Mouse (Mus musculus) gastrocnemius, adult 8-10 months (tissue): ENCODE data around the gene Gm49776. TPM values are rescaled to one million over a fixed set of nuclear protein-coding genes. Genes with fewer than 3 reads are reported as not detected.

Experiments
- DNase-seq, 2 experiments: peaks; one replicate each; pipeline ENCODE4 v3.0.0; 2022; ENCODE audit warnings: low spot score in 2 of 2
- total RNA-seq, 4 experiments: library from RNA; stranded (reverse); gene quantifications; 2 replicates each; pipeline ENCODE4 v1.2.4; 2022

Gene Gm49776
- total RNA-seq, 4 experiments from 2014 or later = not detected

DNA sequence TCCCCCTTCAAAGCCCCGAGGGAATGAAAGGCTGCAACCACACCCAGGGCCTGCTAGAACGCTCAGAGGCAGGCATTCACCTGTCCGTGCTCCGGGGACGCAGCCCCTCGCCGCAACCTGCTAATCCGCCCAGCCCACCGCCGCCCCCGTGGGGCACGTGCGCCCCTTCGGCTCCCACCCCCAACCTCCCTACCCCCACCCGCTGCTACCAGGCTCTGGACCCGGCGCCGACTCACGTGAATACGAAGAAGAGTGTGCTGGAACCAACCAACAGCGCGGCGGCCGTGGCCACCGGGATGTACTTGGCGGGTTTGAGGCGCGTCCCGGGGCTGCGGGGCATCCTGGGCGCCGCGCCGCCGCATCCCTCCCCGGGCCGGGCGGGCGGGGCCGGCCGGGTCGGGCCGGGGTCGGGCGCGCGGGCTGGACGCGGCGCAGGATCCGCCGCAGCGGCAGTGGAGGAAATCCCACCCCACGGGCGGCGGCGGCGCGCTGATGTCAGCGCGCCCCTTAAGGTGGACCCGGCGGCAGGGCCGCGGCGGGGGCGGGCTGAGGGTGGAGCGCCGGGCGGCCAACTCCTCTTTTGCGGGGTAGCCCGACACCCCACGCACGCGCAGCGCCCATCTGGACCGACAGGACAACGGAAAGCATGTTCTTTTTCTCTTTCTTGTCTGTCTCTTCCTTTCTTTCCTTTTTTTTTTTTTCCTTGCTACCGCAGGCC lies 23.3 kb downstream of the Gm49776 start, which contains the start of gene Zdhhc8:
TSS of gene Zdhhc8 (minus strand) at position 466 of the 718 bp plus-strand sequence.
- peak; percentile 59 to 69 for DNase-seq

DNA sequence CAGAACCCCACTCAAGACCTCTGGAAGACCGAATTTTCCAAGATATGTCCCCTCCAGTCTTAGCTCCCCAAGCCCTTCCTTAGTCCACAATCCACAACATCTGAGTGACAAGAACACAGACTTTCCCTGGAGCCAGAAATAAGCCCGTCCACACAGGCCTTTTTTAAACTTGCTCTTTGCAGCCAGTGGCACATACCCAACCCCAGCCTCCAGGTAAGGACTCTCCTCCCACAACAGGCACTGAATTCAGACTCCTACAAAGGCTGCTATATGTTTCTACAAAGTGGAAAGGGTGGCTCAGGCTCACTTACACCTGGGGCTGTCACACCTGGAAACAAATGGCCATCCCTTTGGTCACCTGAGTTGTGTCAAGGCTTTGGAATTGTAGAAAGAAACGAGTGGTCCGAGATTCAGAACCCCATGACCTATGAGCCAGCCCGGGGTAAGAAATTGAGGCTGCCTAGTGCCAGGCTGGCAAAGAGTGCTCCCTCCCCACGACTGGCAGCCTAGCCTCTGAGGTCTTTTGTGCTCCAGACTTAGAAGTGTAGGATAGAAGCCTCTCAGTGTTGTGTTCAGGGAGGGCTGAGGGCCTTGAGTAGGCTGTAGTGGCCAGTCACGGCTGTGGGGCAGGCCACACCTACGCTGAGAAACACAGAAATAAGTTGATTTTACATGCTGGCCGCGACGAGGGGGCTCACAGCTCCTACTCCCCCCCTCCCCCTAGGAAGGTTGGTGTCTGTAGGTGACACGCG lies 24.0 kb downstream of the Gm49776 start:
- no peak for DNase-seq

DNA sequence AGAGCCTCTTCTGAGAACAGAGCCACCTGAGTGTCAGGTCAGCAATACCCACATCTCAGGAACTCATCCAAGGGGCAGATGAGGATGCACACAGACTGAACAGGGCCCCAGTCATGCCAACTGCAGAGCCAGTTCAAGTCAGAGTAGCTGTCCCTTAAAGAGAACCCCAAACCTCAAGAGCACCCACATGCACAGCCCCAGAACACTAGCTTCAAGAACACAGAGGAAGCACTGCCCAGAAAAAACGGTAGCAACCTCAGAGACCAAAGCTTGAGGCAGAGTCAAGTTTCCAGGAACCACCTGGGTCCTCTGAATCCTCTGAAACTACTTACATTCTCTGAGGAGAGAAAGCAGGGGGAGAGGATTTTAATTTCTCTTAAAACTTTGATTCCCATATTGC lies 24.7 kb downstream of the Gm49776 start:
- no peak for DNase-seq

DNA sequence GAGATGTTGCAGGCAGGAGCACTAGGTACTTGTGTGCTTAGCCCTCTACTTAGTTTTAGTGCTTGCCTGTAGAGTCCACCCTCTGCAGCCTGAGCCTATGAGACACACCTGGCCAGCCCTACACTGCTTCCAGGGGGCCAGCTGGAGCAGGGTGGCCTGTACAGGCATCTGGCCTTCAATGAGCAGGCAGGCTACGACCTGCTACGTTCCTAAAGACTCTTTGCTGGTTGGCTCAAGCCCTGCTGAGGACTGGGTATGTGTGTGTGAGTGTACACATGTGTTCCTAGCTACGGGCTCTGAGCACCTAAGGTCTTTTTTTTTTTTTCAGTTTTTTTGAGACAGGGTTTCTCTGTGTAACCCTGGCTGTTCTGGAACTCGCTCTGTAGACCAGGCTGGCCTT lies 26.7 kb downstream of the Gm49776 start:
- no peak for DNase-seq

DNA sequence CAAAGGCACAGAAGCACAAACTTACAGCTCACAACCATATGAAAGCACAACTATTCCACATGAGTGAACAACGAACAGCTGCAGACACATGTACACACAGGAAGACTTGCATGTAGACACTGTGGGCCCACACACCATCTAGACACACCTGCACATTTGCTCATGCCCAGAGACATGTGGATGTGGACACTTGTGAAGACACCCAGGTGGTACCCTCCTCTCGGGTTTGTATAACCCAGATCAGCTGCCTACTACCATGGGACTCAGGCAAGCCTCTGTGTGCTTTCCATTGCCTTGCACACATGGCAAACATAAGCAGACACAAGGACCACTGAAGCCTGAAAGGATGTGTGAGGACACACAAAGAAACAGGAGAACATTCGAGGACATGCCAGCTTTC lies 27.1 kb downstream of the Gm49776 start:
- no peak for DNase-seq

DNA sequence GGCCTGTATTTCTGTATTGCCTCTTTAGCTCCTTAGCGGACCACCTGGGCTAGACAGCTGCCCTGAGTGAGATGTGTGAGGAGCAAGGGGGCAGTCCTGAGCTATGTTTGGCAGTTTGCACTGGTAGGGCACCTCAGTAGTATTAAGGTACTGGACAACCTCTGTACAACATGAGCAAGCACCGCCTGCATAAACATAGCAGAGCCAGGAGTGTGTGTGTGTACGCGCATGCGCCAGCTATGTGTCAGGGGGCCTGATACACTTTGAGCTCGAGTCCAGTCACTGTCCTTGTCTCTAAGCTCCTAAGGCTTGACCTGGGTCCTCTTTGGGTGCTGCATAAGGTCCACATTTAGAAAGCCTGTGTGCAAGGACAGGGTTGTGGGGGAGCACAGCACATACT lies 27.5 kb downstream of the Gm49776 start:
- no peak for DNase-seq

DNA sequence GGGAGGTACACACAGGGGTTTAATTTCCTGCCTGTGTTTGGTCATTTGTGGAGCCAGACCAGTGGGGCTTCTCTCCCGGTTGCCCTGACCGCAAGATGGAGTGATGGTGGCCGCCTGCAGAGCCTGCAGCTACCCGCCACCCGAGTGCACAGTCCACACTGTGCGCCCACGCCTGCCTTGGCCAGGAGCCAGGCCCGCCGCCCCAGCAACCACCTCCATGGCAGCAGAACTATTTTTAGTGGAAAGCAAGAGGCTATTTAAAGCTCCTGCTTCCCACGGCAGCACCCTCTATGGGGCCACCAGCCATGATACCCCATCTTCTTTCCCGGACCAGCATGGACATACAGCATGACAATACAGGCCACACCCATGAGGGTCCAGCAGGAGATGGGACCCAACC lies 28.5 kb downstream of the Gm49776 start:
- peak; percentile 31 to 58 for DNase-seq

DNA sequence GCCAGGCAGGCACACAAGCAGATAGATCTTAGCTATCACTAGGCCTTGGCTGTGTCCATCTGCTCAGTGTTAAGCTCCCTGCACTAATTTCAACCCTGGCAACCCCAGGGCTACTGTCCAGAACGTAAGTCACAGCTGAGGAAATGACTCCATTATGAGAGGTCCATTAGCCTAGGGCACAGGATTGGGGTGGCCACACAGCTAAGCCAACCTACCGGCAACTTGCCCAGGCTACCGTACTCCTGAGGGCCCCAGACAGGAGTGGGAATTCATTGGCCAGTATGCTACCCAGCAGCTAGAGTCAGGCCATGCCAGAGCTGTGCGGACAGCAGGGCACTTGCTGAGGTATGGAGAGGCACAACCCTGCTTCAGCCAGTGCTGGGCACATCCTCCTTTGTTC lies 29.3 kb downstream of the Gm49776 start:
- DNase-seq = no peak

DNA sequence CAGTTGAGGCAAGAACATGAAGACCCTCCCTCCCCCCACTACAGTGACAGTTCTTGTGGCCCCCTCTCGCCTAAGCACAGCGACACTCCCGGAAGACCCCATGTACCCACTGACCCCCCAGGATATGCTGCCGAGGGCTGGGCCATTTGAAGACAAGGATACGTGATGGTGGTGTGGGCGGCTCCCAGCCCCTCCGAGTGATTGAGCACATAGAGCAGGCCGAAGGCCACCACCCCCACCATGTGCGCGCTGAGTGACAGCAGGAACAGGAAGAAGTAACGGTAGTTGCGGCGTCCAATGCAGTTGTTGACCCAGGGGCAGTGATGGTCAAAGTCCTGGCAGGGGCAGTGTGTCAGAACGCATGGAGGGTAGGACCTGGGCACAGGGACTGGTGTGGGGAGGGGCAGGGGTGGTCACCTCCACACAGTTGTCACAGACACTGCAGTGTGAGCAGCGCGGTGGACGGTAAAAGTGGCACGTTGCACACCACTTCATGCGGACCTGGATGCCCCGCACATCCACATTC lies 30.2 kb downstream of the Gm49776 start:
- no peak for DNase-seq

DNA sequence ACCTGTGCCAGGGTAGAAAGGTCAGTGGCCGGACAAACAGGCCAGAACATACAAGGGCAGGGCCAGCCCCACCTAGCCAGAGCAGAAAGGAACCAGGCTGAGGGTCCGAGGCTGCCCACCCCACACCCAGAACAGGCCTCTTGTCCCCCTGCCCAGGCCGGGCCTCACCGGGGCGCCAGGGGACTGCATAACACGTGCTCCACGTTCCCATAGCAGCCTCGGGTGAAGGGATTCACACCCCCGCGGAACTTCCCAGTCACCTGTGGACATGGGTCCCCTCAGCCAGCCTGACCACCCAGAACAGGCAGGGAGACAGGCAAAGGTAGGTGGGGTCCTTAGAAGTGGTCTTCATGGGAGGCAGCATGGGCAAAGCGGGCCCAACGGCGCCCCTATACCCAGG lies 30.9 kb downstream of the Gm49776 start:
- no peak for DNase-seq

DNA sequence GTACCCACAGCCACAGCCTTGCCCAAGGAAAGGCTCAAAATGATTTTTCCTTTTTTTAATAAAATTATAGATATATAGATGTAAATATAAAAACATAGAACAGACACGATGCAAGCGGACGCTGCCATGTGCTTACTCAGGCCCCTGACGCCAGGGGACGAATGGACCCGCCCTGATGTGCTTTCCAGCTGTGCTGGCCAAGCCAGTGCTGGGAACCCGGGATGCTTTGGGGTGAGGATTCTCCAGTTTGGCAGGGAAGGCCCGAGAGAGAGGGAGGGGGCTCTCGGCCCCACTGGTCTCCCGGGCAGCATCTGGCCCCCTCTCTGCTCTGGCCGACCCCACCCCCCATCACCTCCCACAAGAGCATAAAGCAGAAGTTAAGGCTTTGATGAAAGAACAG lies 35.9 kb downstream of the Gm49776 start:
- peak in 1 of 2 experiments; percentile 36 for DNase-seq

DNA sequence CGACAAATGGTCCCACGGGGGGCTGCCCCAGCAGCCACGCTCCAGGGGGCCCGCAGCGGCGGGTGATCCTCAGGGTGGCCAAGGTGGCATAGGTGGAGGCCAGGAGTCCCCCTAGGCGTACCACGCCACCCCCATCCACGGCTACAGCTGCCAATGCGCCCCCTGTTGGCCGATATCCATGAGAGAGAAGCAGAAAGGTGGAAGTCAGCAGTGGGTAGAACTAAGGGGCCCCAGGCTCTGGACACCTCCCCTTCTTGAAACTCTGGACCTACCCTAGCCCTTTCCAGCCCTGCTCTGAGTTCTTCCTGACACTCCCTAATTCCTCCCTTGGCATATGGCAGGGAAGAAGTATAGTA lies 36.6 kb downstream of the Gm49776 start:
- no peak for DNase-seq

DNA sequence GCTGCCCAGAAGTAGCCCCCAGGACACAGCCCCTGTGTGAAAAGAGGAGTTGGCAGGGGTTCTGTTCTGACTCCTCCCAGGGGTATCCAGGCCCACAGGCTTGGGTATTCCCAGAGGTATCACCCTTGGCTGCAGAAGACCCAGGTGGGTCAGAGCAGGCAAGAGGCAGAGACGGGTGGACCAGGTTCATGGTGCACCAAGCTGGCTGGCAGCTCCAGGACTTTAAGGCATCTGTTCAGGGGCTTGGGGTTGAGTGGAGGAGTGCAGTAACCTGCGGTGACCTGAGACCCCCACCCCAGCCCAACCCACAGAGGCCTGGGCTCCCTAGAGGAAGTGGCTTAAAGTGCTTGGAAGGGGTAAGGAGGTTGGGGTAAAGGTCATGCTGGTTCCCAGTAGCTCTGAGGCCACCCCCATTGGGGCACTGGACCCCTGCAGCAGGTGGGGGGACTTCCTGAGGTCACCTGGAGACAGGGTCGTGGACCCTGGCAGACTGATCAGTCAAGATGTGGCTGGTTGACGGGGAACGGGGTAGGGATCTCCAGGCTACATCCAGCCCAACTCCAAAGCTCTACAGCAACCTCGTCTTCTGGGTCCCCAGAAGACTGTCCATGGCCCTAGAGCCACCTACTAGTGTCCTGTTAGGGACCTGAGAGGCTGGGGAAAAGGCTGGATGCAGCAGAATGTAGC lies 37.1 kb downstream of the Gm49776 start:
- DNase-seq = no peak

DNA sequence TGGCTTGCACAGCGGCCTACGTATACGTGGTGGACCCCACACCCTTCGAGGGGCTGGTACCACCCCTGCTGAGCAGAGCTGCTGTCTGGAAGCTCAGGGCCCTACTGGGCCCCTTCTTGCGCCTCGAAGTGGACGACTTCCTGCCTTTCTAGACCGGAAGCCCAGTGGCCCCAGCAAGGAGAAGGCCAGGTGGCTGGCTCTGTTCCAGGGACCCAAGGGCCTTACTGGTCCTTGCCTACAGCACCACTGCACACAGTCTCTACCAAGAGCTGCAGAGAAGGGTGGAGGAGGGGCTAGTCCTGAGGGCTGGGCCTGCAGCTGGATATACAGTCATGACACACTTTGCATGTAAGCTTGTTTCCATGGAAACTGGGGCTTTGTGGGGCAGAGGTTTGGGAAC lies 38.1 kb downstream of the Gm49776 start:
- no peak for DNase-seq

DNA sequence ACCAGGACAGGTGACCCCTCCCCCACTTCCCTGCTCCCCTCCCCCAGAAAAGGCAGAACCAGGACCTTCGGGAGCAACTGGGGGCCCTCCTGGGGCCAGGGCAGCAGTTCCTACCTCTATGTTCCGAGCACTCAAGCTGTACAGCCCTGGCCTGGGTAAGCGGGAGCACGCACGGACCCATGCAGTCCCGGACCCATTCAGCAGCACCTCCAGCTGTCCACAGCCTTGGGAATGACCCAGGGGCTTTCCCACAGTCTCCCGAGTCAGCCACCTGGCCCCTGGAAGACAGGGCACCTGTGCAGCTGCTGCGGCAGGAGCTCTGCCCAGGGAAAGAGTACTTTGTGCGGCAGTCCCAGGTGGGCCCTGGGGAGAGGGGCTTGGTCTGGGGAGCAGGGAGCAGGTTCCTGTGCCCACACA lies 39.5 kb downstream of the Gm49776 start:
- DNase-seq = no peak

DNA sequence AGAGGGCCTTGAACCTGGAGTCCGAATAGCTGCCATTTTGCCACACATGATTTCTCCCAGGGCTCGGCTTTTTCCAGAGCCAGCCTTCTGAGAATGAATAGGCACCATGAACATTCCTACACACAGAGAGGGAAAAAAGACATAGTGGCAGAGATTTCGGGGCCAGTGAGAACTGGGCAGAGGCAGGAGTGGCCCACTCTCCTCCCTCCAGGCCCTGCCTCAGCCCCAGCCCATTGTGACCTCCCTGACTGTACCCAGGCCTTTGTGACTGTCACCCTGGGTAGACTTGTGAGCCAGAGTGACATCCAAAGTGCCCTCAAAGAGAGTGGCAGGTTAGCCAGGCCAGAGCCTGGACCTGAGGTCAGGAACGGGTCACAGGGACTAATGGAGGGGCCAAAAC lies 40.5 kb downstream of the Gm49776 start, which contains the start of gene Ccdc188:
TSS of gene Ccdc188 (plus strand) at position 301 of the 400 bp plus-strand sequence.
- no peak for DNase-seq

DNA sequence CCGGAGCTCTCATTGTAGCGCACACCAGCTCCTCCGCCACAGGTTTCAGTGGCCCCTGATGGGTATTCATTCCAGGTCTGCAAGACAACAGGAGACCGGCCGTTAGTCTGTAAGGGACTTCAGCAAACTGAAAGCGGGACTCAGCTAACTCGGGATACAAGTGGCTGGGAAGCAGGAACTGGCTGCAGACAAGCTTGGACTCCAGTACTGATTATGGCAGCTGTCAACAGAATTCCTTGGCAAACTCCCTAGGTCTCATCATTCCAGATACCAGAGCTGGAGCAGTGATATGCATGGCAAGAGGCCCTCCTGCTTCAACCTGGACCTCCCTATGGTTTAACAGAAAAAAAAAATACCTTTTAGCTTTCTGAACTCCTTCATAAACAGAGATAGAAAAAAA lies 43.3 kb downstream of the Gm49776 start:
- DNase-seq = no peak

DNA sequence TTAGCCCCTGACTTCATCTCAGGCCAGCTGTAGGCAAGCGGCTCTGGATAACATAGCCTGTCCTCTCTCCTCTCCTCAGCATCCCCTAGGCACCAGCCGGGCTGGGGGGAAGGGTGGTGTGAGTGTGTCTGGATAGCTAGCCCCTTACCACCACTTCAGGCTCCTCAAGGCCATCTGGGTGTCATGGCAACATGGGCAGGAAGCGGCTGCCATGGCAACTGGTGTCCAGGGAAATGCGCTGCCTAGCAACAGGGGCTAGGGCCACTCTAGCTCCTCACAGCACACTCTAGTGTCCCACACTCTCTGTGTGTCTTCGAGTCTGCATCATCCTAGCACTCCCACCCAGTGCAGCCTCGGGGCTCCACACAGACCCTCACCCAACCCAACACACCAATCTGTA lies 44.4 kb downstream of the Gm49776 start:
- DNase-seq = no peak

DNA sequence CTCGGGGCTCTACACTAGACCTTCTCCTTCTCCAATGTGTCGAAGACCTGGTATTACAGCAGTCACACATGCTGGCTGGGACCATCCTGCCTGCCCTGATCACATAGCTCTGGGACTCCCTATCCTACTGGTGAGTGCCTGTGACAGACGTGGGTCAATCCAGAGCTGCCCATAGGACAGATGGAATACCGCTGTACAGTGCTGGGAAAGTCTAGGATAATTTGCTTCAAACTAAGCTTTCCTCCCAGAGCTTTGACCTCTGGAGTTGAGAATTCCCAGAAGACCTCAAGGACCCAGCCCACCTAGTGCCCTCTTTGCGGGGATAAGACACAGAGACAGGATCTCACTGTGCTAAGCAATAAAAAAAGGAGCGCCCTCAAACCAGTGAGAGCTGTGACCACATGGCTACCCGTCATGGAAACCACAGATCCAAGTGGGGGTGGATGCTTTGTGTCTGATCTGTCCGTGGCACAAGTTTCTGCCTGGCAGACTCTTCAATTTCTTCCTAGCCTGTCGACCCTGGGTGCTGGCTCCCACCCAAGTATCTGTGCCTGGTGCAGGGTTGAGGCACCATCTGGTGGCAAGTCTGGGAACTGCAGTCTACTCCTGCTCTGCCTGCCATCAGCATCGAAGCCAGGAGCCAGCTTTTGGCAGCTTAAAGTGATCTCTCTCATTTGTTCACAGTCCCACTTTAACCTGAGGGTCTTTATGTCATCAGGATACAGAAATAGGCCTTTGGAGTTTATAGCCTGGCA lies 46.5 kb downstream of the Gm49776 start:
- peak; percentile 78 to 82 for DNase-seq

DNA sequence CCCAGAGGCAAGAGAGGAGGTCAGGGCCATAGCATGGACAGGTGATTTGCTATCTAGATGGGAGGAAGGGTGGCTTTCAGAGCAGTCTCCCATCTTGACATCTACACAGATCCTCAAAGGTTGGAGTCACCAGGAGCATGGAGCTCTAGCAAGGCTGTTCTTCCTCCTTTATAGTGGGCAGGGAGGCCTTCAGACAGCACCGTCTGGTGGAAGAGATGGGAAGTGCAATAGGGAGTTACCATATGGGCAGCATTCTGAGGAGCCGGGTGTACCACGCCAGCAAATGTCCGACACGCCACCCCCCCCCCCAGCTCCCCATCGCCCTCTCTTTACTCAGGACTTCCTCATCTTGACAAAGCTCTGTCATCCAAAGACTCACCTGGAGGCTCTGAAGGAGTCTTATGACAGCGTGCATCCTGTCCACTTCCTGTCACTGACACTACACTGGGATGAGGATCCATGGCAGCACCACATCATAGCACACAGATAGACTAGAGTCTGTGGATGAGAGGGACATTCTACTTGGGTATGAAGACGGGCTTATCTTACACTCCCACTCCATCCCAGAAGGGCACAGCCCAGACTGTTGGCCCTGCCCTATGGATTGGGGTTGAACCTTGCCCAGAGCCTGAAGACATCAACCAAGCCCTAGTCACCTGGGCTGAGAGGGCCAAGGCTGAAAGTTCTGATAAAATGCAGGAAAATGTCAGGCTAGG lies 47.3 kb downstream of the Gm49776 start:
- no peak for DNase-seq
